Mouse (Mus musculus) testis, adult 2 months (tissue): ENCODE results near the gene Aqp12.

Source experiments
- CTCF ChIP-seq: fragments of 200-500 bp; IDR thresholded peaks from 2 replicates; pipeline ENCODE4 v1.5.1; 2012; ENCODE audit warnings: low read depth, mild to moderate bottlenecking, inconsistent platforms, low read length, moderate library complexity; ENCODE audit not compliant: control insufficient read depth, insufficient read depth, insufficient replicate concordance
- POLR2A ChIP-seq: fragments of 200-500 bp; IDR thresholded peaks from 2 replicates; pipeline ENCODE4 v1.6.1; 2012; ENCODE audit warnings: low read depth, mild to moderate bottlenecking, inconsistent platforms, low read length, moderate library complexity; ENCODE audit not compliant: control insufficient read depth

GRCm38 (mm10) chr1:92979073-92979602 lies 27.0 kb upstream of the Aqp12 start:
- no peak for TF ChIP-seq CTCF
- no peak for TF ChIP-seq POLR2A
